Mouse (Mus musculus) thymus, postnatal 25 days (tissue): ENCODE measurements around the gene Dennd4b.
"Not testable (repeated sequence)": the region's sequence is repeated elsewhere in the genome, so short reads cannot be mapped to it uniquely, and the experiment has no call there.

Experiments
- DNase-seq: peaks from one replicate; pipeline ENCODE4 v3.0.0; 2022

Gene Dennd4b

GRCm38 (mm10) chr3:90265034-90265931 is at the start of gene Dennd4b:
Gene Dennd4b, plus strand, starts transcription at chr3:90265185.
- DNase-seq, result peak; percentile 92

- peak; percentile 23 for DNase-seq
Observed at GRCm38 (mm10) chr3:90215825-90216380, 49.1 kb upstream of the Dennd4b start.

- peak; percentile 56 for DNase-seq
Observed at GRCm38 (mm10) chr3:90220088-90220487, 44.9 kb upstream of the Dennd4b start.

GRCm38 (mm10) chr3:90220531-90220951 is 44.4 kb upstream of the Dennd4b start:
- peak; percentile 16 for DNase-seq

- no peak for DNase-seq
Observed at GRCm38 (mm10) chr3:90221123-90221522, 43.9 kb upstream of the Dennd4b start.

GRCm38 (mm10) chr3:90222455-90222854 is 42.5 kb upstream of the Dennd4b start:
- DNase-seq, result no peak

- no peak for DNase-seq
Observed at GRCm38 (mm10) chr3:90222941-90223340, 42.0 kb upstream of the Dennd4b start.

GRCm38 (mm10) chr3:90224331-90224730 is 40.7 kb upstream of the Dennd4b start:
- no peak for DNase-seq

GRCm38 (mm10) chr3:90231075-90231474 is 33.9 kb upstream of the Dennd4b start:
- DNase-seq, result no peak

- peak; percentile 92 for DNase-seq
Observed at GRCm38 (mm10) chr3:90231507-90232333, 33.3 kb upstream of the Dennd4b start, which contains the start of gene Jtb. Gene Jtb, plus strand, starts transcription at chr3:90231597.

GRCm38 (mm10) chr3:90241251-90241650 is 23.7 kb upstream of the Dennd4b start:
- no peak for DNase-seq

GRCm38 (mm10) chr3:90241669-90242358 is 23.2 kb upstream of the Dennd4b start:
- DNase-seq, result no peak

- no peak for DNase-seq
Observed at GRCm38 (mm10) chr3:90242984-90243775, 21.8 kb upstream of the Dennd4b start, which contains the start of gene Creb3l4. Gene Creb3l4, minus strand, starts transcription at chr3:90243512.

GRCm38 (mm10) chr3:90245406-90245805 is 19.6 kb upstream of the Dennd4b start:
- no peak for DNase-seq

GRCm38 (mm10) chr3:90247630-90247959 is 17.4 kb upstream of the Dennd4b start:
- no peak for DNase-seq

GRCm38 (mm10) chr3:90247960-90248745 is 16.8 kb upstream of the Dennd4b start, which contains the start of gene Slc39a1:
Gene Slc39a1, plus strand, starts transcription at chr3:90248172.
- DNase-seq, result peak; percentile 93

GRCm38 (mm10) chr3:90248746-90249100 is 16.3 kb upstream of the Dennd4b start:
- peak; percentile 29 for DNase-seq

- DNase-seq, result no peak
Observed at GRCm38 (mm10) chr3:90250791-90251190, 14.2 kb upstream of the Dennd4b start.

GRCm38 (mm10) chr3:90251731-90252226 is 13.2 kb upstream of the Dennd4b start:
- not testable (repeated sequence) for DNase-seq

- DNase-seq, result not testable (repeated sequence)
Observed at GRCm38 (mm10) chr3:90252659-90253058, 12.3 kb upstream of the Dennd4b start.

GRCm38 (mm10) chr3:90253174-90253573 is 11.8 kb upstream of the Dennd4b start:
- DNase-seq, result not testable (repeated sequence)
